ENCODE assay signal across 29 mouse cellular contexts in genomic region chr1:69202745-69203144, GRCm38 (mm10).
"Had no signal": no experiment of that assay in that cellular context is flagged by ENCODE, and none has a peak within 500 bp of the region (broad histone marks: within the 10 kb centered on the region; RNA-seq: fewer than 3 reads in every experiment).

No protein-coding gene starts in this region.

- H3K9ac ChIP-seq: heart, embryonic 13.5 days; heart, embryonic 15.5 days; hindbrain, embryonic 13.5 days; hindbrain, embryonic 15.5 days; kidney, embryonic 15.5 days; limb, embryonic 12.5 days; liver, embryonic 13.5 days; liver, embryonic 15.5 days; liver, postnatal 0 days had no signal

- H3K4me3 ChIP-seq: heart, adult 2 months; heart, embryonic 13.5 days; heart, embryonic 15.5 days; hindbrain, embryonic 13.5 days; hindbrain, embryonic 15.5 days; kidney, embryonic 15.5 days; left cerebral cortex, adult 2 months; limb, embryonic 10.5 days; limb, embryonic 12.5 days; liver, embryonic 13.5 days; liver, embryonic 15.5 days had no signal

- DNase-seq: gastrocnemius, postnatal 14 days; gastrocnemius, postnatal 36 days; heart, adult 11 months; heart, adult 2 months; heart, postnatal 14 days; heart, postnatal 36 days; kidney, adult 11 months; kidney, adult 2 months; kidney, adult 9 months; kidney, postnatal 14 days; kidney, postnatal 36 days; layer of hippocampus, adult 9-11 months; liver; liver, embryonic 13.5 days; liver, postnatal 0 days had no signal

- H3K27me3 ChIP-seq: heart, embryonic 13.5 days; heart, embryonic 15.5 days; hindbrain, embryonic 13.5 days; hindbrain, embryonic 15.5 days; kidney, embryonic 15.5 days; limb, embryonic 12.5 days; liver, embryonic 13.5 days; liver, embryonic 15.5 days had no signal

- H3K4me2 ChIP-seq: heart, embryonic 11.5 days; heart, embryonic 13.5 days; heart, embryonic 15.5 days; hindbrain, embryonic 13.5 days; hindbrain, embryonic 15.5 days; kidney, embryonic 15.5 days; limb, embryonic 12.5 days; liver, embryonic 11.5 days; liver, embryonic 13.5 days; liver, embryonic 15.5 days had no signal

- H3K27ac ChIP-seq: heart, adult 2 months; heart, embryonic 13.5 days; heart, embryonic 15.5 days; hindbrain, embryonic 13.5 days; hindbrain, embryonic 15.5 days; hindbrain, postnatal 0 days; kidney, embryonic 15.5 days; kidney, postnatal 0 days; left cerebral cortex, adult 2 months; limb, embryonic 10.5 days; limb, embryonic 12.5 days; liver, embryonic 13.5 days; liver, embryonic 15.5 days had no signal

- H3K9me3 ChIP-seq: heart, embryonic 13.5 days; heart, embryonic 15.5 days; hindbrain, embryonic 13.5 days; hindbrain, embryonic 15.5 days; kidney, embryonic 15.5 days; limb, embryonic 10.5 days; limb, embryonic 12.5 days; liver, embryonic 13.5 days; liver, embryonic 15.5 days had no signal

- H3K4me1 ChIP-seq: heart, embryonic 13.5 days; heart, embryonic 15.5 days; hindbrain, embryonic 13.5 days; hindbrain, embryonic 15.5 days; kidney, embryonic 15.5 days; limb, embryonic 10.5 days; limb, embryonic 12.5 days; liver, embryonic 13.5 days; liver, embryonic 15.5 days had no signal

- H3K36me3 ChIP-seq: heart, embryonic 13.5 days; heart, embryonic 15.5 days; hindbrain, embryonic 13.5 days; hindbrain, embryonic 15.5 days; kidney, embryonic 15.5 days; limb, embryonic 10.5 days; limb, embryonic 12.5 days; liver, embryonic 13.5 days; liver, embryonic 15.5 days had no signal

- ATAC-seq: hindbrain, postnatal 0 days; intestine, embryonic 16.5 days; liver, postnatal 0 days had no signal
